Mouse (Mus musculus) G1E (cell line): Measurements from ENCODE around the gene Lmntd1. TPM values are rescaled to one million over a fixed set of nuclear protein-coding genes. Genes with fewer than 3 reads are reported as not detected.

Experiments
- ATAC-seq: 2 replicates; pipeline ENCODE4 v1.8.0; 2016; ENCODE audit warnings: mild to moderate bottlenecking; ENCODE audit not compliant: insufficient number of reproducible peaks, poor library complexity, low FRiP score, severe bottlenecking; ENCODE audit errors: extremely low read depth
- DNase-seq: peaks from one replicate; pipeline ENCODE4 v3.0.0; 2012; ENCODE audit warnings: low spot score
- H3K27me3 ChIP-seq: 2 replicates; pipeline ENCODE4 v1.6.1; 2012; ENCODE audit warnings: mild to moderate bottlenecking, low read length, inconsistent platforms; ENCODE audit not compliant: insufficient read depth
- H3K36me3 ChIP-seq: replicated peaks from 2 replicates; pipeline ENCODE3; 2012; ENCODE audit warnings: mild to moderate bottlenecking, inconsistent platforms
- H3K4me1 ChIP-seq: 2 replicates; pipeline ENCODE4 v1.6.1; 2012; ENCODE audit warnings: low read depth, low read length, inconsistent platforms, mixed read lengths; ENCODE audit not compliant: insufficient read depth
- H3K4me3 ChIP-seq: 2 replicates; pipeline ENCODE4 v1.5.1; 2012; ENCODE audit warnings: low read depth, mild to moderate bottlenecking, inconsistent platforms, low read length, moderate library complexity, mixed read lengths
- H3K9me3 ChIP-seq: replicated peaks from 2 replicates; pipeline ENCODE4 v1.6.1; 2012; ENCODE audit warnings: inconsistent platforms
- CTCF ChIP-seq: IDR thresholded peaks from 2 replicates; pipeline ENCODE4 v1.5.1; 2012; ENCODE audit warnings: low read depth, low read length, inconsistent platforms, mixed read lengths
- GATA1 ChIP-seq: IDR thresholded peaks from 2 replicates; pipeline ENCODE4 v1.6.1; 2012; ENCODE audit warnings: borderline replicate concordance, low read length, inconsistent platforms, mixed read lengths
- GATA2 ChIP-seq: IDR thresholded peaks from 2 replicates; pipeline ENCODE4 v1.6.1; 2012; ENCODE audit warnings: low read depth, low read length, inconsistent platforms, borderline replicate concordance
- POLR2AphosphoS5 ChIP-seq: IDR thresholded peaks from 2 replicates; pipeline ENCODE4 v1.6.1; 2012; ENCODE audit warnings: low read depth, low read length, inconsistent platforms; ENCODE audit not compliant: insufficient replicate concordance
- TAL1 ChIP-seq: conservative IDR thresholded peaks from 2 replicates; pipeline ENCODE4 v1.6.1; 2012; ENCODE audit warnings: low read depth, low read length, inconsistent platforms, mixed read lengths
- polyA plus RNA-seq: library from polyadenylated mRNA; stranded (reverse); fragments of >175 nt; gene quantifications from 2 replicates; pipeline ENCODE4 v1.2.3, GENCODE M21; 2012
- total RNA-seq, 2 experiments: library from RNA; stranded (forward) in 1 of 2; stranded (reverse) in 1 of 2; fragments of 200-1000 nt in 1 of 2; fragments of >200 nt in 1 of 2; fragmentation: Nextera tagmentation in 1 of 2; gene quantifications; 2 replicates each; pipeline ENCODE4 v1.2.3; 2014 to 2017

Lmntd1 gene
- total and polyA plus RNA-seq, 3 experiments = 0.22 TPM; not detected in 2

DNA sequence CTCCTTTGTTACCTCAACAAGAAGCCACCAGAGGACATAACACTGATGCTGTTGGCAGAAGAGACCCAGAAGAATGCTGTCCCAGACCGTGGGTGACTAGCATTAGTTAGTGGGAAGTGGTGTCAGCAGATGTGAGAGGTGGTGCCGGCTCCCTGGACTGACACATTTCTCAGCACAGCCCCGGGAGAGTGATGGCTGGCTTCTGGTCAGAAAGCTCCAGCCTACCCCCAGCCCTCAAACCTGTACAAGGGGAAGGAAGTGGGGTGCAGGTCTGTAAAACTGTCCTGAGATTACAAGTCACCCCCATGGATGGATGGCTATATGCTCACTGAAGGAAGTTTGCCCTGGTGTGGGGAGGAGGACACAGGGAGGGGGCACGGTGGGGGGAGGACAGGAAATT is 235.4 kb downstream of the Lmntd1 start:
- H3K4me3 ChIP-seq = no peak overlapping the region
- TF ChIP-seq CTCF (no peak), GATA1 (no peak), GATA2 (no peak), TAL1 (no peak)
- H3K27me3 ChIP-seq = no peaks in the 10 kb centered on the region
- no peak for DNase-seq
- ATAC-seq = no peak
- no peaks in the 10 kb centered on the region for H3K36me3 ChIP-seq
- H3K4me1 ChIP-seq = no peaks in the 10 kb centered on the region
- peaks cover 63% of the 10 kb centered on the region for H3K9me3 ChIP-seq

DNA sequence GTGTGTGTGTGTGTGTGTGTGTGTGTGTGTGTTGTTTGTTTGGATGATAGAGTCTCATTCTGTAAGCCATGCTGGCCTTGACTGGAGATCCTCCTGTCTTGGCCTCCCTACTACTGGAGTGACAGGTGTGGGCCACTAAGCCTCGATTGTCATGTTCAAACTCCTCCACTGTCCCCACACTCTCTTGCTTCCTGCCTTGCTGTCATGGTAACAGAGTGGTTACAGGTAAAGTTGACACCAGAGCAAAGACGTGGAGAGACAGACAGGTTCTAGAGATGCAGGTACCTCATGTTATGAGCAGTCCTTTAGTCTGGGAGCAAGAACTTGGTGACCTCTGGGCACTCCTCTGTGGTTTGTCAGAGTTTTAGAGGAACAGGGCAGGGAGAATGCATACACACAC is 239.7 kb downstream of the Lmntd1 start:
- no peaks in the 10 kb centered on the region for H3K36me3 ChIP-seq
- peaks cover 66% of the 10 kb centered on the region for H3K9me3 ChIP-seq
- no peak overlapping the region for H3K4me3 ChIP-seq
- no peak for ATAC-seq
- no peaks in the 10 kb centered on the region for H3K27me3 ChIP-seq
- no peaks in the 10 kb centered on the region for H3K4me1 ChIP-seq
- no peak for DNase-seq
- TF ChIP-seq POLR2AphosphoS5 = no peak

DNA sequence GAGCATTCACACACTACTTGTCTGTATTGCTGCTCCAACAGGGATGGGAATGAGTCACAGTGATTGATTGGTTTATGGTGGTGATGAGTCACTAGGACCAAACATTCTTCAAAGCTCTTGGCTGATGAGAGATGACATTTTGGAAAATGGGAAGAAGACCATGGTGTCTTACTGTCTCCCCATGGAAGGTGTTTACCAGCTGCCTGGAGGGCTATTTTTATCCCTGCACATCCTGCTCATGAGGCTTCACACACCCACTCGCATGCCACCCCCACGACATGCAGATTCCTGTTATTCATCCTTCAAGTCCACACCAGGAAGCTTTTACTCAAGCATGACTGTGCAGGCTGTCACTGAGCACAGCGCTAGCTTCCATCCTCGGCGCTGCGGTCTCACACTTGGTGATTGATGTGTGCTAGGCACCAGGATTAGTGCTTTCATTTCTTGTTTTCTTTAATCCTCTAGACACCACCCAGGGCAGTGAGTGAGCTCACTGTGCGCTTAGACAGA is 240.4 kb downstream of the Lmntd1 start:
- no peak for ATAC-seq
- no peak for TF ChIP-seq TAL1
- TF ChIP-seq GATA1 = no peak
- no peak for TF ChIP-seq CTCF
- TF ChIP-seq GATA2 = no peak
- TF ChIP-seq POLR2AphosphoS5 = no peak
- DNase-seq = no peak
- Histone ChIP-seq H3K9me3 (peaks cover 67% of the 10 kb centered on the region), H3K36me3 (no peaks in the 10 kb centered on the region), H3K4me3 (no peak overlapping the region), H3K27me3 (no peaks in the 10 kb centered on the region), H3K4me1 (no peaks in the 10 kb centered on the region)

DNA sequence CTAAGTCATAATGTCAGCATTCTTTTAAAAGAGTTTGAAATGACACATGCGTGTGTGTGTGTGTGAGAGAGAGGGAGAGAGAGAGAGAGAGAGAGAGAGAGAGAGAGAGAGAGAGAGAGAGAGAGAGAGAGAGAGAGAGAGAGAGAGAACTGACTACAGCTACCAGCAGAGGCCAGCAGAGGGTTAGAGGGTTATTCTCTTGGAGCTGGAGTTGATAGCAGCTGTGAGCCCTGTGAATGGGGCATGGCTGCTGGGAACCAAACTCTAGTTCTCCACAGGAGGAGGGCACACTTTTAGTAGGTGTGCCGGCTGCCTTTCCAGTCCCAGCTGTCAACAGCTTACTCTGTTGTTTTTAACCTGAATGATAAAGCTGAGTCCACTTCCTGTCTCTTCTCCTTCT is 242.1 kb downstream of the Lmntd1 start:
- H3K4me1 ChIP-seq = no peaks in the 10 kb centered on the region
- no peak overlapping the region for H3K4me3 ChIP-seq
- H3K36me3 ChIP-seq = no peaks in the 10 kb centered on the region
- H3K27me3 ChIP-seq = no peaks in the 10 kb centered on the region
- TF ChIP-seq GATA2 = no peak
- TF ChIP-seq TAL1 = no peak
- no peak for TF ChIP-seq CTCF
- no peak for TF ChIP-seq GATA1
- no peak for TF ChIP-seq POLR2AphosphoS5
- DNase-seq = no peak
- H3K9me3 ChIP-seq = peaks cover 67% of the 10 kb centered on the region
- ATAC-seq = no peak

DNA sequence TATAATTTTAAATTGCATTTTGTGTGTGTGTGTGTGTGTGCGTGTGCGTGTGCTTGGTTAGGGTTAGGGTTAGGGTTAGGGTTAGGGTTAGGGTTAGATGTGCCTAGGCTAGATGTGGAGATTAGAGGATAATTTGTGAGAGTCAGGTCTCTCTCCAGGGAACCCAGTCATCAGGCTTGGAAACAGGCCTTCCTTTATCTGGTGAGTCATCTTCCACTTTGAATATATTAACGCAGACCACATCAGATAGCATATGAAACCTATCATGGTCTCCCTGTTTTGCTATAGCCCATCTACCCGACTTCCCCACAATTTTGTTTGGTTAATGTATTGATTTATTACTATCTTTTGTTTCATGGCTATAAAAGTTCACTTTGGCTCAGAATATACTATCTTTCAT is 242.5 kb downstream of the Lmntd1 start:
- ATAC-seq (no peak), DNase-seq (no peak)
- Histone ChIP-seq H3K4me1 (no peaks in the 10 kb centered on the region), H3K4me3 (no peak overlapping the region), H3K27me3 (no peaks in the 10 kb centered on the region), H3K9me3 (peaks cover 68% of the 10 kb centered on the region), H3K36me3 (no peaks in the 10 kb centered on the region)
- TF ChIP-seq CTCF = no peak
- no peak for TF ChIP-seq GATA2
- TF ChIP-seq TAL1 = no peak
- no peak for TF ChIP-seq POLR2AphosphoS5
- TF ChIP-seq GATA1 = no peak

DNA sequence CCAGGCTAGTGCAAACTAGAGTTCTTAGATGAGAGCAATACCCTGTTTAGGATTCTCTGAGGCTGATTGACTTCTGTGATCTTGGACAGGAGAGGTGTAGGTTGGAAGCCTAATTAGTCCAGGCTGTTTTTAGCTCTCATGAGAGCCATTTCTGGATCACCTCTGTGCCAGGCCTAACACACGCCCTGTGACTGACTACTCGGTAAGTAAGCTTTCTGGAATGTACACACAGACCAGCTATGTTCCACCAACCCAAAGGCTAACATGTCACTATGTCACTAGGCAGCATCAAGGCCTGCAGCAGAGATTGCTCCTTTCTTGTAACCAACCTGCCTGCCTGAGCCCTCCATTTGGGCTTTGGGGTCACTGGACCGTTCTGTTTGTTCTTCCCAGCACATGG is 243.8 kb downstream of the Lmntd1 start:
- no peak for ATAC-seq

DNA sequence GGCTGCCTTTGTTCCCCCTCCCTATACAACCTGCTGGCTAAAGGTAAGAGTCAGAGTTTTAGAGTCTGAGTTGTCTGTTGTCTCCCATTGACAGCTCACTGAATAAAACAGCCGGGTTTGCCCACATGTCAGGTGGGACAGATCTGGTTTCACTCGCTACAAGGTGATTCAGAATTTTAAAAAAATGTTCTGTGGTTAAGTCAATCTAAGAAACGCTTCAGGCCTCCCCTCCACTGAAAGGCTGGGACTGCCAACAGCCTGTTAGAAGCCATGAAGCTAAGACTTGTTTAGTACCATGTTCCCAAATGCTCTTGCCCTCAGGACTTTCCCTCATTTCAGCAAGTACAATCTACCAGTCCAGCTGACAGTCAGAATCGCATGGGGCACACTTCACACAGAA is 244.8 kb downstream of the Lmntd1 start:
- no peaks in the 10 kb centered on the region for H3K27me3 ChIP-seq
- DNase-seq (no peak), ATAC-seq (no peak)
- peaks cover 68% of the 10 kb centered on the region for H3K9me3 ChIP-seq
- no peaks in the 10 kb centered on the region for H3K36me3 ChIP-seq
- no peak overlapping the region for H3K4me3 ChIP-seq
- TF ChIP-seq POLR2AphosphoS5 (no peak), TAL1 (no peak), GATA2 (no peak), CTCF (no peak), GATA1 (no peak)
- no peaks in the 10 kb centered on the region for H3K4me1 ChIP-seq

More for the DNA sequence above, 243.8 kb downstream of the Lmntd1 start:
- Histone ChIP-seq H3K4me1 (no peaks in the 10 kb centered on the region), H3K4me3 (no peak overlapping the region), H3K36me3 (no peaks in the 10 kb centered on the region), H3K9me3 (peaks cover 68% of the 10 kb centered on the region), H3K27me3 (no peaks in the 10 kb centered on the region)
- no peak for DNase-seq
- TF ChIP-seq TAL1 (no peak), GATA2 (no peak), POLR2AphosphoS5 (no peak), CTCF (no peak), GATA1 (no peak)
